Mouse (Mus musculus) C2C12 (cell line): ENCODE data around the gene Rplp1.

Experiments used
- CTCF ChIP-seq: IDR thresholded peaks from one replicate; pipeline ENCODE4 v1.5.1; 2011; ENCODE audit not compliant: control insufficient read depth, insufficient read depth, insufficient read length
- MAX ChIP-seq: IDR thresholded peaks from one replicate; pipeline ENCODE4 v1.6.1; 2011; ENCODE audit warnings: mild to moderate bottlenecking, control low read depth
- MYOD1 ChIP-seq: IDR thresholded peaks from one replicate; pipeline ENCODE4 v1.6.1; 2011; ENCODE audit warnings: low read depth; ENCODE audit not compliant: control insufficient read depth, insufficient read length
- MYOG ChIP-seq: IDR thresholded peaks from one replicate; pipeline ENCODE4 v1.6.1; 2011; ENCODE audit not compliant: control insufficient read depth, insufficient read length; ENCODE audit errors: extremely low read depth
- USF1 ChIP-seq: IDR thresholded peaks from one replicate; pipeline ENCODE4 v1.6.1; 2011; ENCODE audit warnings: low read depth, mild to moderate bottlenecking, control low read depth, moderate library complexity

- TF ChIP-seq MYOD1 (no peak), CTCF (no peak), MAX (no peak), USF1 (no peak), MYOG (no peak)
Measured at GRCm38 (mm10) chr9:61889855-61890254, 24.5 kb downstream of the Rplp1 start.
